Mouse (Mus musculus) cerebellum, adult 9-11 months (tissue): ENCODE measurements around the gene Cilp2.

Source experiments
- DNase-seq: peaks from one replicate; pipeline ENCODE4 v3.0.0; 2022

Cilp2 gene

GRCm38 (mm10) chr8:69887289-69888243 lies at the start of gene Cilp2:
TSS of gene Cilp2 (minus strand) at chr8:69887687.
- no peak for DNase-seq

DNA sequence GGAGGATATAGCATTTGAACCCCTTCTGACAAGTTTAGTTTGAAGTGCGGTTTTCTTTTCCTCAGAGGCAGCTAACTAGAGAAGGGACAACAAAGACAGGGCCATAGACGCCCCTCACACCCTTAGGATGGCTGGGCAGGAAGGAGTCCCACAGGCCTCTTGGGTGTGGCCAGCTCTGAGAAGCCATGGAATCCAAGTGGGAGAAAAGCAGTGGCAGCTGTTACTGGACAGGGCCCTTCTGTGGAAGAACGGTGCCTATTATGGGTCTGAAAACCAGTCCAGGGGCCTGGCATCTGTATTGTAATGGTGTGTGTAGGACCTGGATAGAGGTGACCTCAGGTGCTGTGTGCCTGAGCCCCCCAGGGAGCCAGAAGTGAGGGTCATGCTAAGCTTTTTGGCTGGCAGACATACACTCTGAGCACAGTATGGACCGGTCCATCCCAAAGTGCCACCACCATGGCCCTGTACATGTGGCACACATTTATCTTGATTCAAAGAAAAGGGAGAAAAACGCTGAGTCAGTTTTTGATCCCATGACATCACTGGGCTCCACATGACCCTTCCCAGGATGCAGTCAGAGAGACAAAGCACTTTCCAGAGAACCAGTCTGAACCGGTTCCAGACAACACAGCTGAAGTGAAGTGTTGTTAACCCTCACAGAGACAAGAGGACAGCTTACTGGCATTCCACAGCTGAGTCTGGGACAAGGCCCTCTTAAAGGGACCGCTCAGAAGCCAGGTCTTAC lies 48.7 kb upstream of the Cilp2 start:
- DNase-seq, result no peak

DNA sequence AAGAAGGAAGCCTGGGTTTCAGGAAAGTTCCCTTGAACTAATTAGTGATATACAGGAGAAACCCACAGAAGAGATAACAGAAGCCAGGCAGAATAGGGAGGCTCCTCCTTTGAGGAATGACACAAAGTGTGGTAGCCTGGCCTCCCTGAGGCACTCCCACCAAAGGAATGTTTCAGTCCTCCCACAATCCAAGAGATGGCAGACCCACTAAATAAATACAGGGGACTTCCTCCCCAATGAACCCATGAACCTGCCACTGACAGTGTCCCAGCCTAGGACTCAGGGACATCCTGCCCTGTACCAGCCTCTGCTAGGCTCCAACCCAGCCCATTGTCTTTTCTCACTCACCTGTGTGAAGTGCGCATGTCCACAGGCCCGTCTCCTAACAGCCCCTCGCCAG lies 47.9 kb upstream of the Cilp2 start:
- no peak for DNase-seq

- no peak for DNase-seq
Observed at GRCm38 (mm10) chr8:69934582-69934981, 47.1 kb upstream of the Cilp2 start.

- DNase-seq, result no peak
Observed at GRCm38 (mm10) chr8:69933811-69934210, 46.3 kb upstream of the Cilp2 start.

GRCm38 (mm10) chr8:69926901-69927300 lies 39.4 kb upstream of the Cilp2 start:
- DNase-seq, result no peak

DNA sequence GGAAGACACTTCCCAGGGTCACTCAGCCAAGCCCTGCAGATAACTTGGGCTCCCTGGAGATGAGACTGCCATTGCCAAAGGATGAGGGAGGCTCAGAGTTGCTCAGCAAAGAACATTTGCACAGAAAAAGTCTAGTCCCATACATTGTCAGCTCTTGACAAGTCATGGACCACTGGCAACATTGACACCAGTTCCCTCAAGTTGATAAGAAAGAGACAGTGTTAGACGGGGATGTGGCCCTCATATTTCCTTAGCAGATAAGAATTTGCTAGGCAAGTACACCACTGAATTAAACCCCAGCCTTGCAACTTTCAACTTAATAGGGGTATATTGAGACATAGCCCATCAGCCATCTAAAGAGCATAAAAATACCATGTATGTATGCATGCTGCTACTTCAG lies 36.5 kb upstream of the Cilp2 start:
- no peak for DNase-seq

- DNase-seq, result no peak
Observed at GRCm38 (mm10) chr8:69921141-69921540, 33.7 kb upstream of the Cilp2 start.

- no peak for DNase-seq
Observed at GRCm38 (mm10) chr8:69919876-69920662, 32.6 kb upstream of the Cilp2 start.

DNA sequence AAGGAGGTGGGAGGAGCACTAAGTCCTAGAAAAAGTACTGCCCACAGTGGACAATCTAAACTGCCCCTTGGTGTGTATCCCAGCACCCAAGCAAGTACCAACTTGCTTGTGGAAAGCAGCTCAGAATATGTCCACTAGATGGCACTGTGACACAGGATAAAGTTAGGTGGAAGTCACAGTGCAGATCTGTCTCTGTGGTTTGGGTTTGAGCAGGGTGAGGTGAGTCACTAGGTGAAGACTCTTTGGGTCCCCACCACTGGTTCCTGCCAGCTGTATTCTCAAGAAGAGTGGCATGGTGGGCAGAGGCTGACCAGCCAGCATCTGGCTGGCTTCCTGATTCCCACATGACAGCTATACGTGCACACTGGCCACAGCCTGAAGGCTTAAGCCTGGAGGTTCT lies 31.5 kb upstream of the Cilp2 start:
- DNase-seq, result peak; percentile 78

DNA sequence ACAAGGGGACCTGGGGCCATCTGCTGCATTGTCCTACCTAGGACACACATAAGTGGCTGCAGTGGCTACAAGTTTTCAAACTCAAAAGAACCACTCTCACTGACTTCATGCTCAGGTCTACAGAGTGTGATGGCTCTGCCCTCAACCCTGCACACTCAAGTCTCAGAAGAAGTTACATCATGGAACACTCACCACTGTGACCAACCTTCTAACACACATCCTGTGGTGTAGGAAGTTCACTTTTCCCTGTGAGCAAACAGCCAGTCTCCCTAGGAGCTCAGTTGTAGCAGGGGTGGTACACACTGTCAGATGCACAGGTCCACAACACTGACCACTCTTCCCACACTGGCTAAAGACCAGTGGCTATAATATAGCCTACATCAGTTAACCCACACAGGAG lies 31.0 kb upstream of the Cilp2 start:
- DNase-seq, result no peak

GRCm38 (mm10) chr8:69915748-69916147 lies 28.3 kb upstream of the Cilp2 start:
- DNase-seq, result no peak

DNA sequence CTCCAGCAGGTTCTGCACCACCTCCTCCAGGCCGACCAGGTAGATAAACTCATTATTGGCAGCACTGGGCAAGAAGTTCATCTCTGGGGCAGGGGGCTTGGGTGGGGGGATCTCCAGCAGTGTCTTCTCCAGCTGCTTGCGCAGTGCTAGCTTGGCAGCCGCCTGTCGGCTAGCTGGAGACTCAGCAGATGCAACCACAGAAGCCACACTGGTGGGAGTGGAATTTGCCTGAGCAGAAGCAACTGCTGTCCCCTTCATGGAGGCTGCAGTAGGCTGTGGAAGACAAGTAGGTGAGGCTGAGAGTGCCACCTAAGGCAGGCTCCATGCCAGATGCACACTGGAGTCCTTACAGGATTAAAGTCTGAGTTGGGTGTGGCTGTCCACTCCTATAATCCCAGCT lies 27.0 kb upstream of the Cilp2 start:
- no peak for DNase-seq

DNA sequence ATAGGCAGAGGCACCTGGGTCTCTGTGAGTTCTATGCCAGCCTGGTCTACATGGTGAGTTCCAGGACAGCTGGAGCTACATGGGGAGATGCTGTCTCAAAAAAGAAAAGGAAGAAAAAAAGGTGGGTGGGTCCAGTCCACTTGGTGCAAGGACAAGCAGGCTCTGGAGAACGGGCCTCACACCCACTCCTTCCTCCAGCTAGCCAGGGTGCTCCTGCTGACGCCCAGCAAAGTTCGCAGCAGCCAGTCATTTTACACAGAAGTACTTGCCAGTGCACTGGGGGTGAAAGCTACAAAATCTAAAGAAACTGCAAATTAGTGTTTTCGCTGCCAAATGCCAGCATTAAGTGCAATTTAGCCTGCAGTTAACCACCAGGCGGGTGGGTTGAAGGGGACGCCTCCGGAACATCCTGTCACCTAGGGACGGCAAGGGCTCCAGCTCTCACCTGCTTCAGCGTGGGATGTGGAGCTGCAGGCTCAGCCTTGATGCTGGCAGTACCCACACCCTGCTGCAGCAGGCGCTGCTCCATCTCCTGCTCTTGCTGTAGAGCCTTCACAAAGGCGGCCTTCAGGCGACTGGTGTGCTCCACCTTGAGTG lies 25.1 kb upstream of the Cilp2 start:
- no peak for DNase-seq

GRCm38 (mm10) chr8:69911917-69912316 lies 24.4 kb upstream of the Cilp2 start:
- DNase-seq, result no peak

DNA sequence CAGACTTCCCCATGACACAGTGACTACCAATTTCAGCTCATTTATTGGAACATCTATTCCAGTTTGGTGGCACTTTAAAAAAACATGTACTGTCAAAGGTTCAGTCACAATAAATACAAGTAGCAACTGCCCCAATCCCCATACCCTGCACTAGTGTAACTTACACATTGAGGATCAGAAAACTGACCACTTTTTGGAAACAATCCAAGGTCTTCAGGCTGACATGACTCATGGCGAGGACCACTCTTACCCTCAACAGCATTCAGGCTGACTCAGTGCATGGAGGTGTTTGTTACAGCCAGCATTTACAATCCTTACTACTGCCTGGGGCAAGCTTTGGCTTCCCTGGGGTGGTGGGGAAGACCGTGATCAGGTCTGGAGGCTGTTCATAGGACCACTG lies 19.6 kb upstream of the Cilp2 start:
- DNase-seq, result no peak

DNA sequence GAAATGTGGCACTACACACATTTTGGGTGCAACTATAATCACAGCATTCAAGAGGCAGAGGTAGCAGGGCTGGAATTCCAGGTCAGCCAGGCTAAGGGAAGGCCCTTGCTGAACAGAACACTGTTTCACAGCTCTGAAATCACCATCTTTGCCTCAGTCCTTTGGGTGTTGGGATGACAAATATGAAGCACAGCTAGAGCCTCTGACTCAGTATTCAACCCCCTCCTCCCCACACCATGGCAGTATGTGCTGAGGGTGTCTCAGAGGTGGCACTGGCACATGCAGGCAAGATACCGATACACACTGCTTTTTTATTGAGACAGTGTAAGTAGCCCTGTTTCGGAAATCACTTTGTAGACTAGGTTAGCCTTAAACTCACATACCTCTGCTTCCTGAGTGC lies 18.8 kb upstream of the Cilp2 start:
- DNase-seq, result no peak

GRCm38 (mm10) chr8:69904096-69904495 lies 16.6 kb upstream of the Cilp2 start:
- peak; percentile 63 for DNase-seq

DNA sequence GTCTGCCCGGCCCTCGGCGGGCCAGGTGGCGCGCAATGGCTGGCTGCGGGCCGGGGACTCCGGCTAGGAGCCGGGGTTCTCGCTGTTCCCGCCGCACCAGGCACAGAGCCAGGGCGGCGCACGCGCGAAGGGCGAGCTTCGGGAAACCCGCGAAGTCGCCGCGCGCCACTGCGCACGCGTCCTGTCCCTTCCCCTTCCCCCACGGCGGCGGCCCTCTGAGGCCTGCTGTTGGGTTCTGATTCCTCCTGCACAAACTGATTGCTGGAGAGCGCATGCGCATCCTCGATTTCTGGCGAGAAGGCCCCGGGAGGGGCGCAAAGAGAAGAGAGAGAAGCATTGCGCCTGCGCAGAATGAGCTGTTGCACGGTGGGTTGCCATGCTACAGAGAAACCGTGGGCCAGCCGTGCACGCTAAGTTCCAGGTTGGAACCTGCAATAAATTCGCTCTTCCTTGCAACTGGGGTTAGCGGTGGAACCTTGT lies 15.6 kb upstream of the Cilp2 start:
- DNase-seq, result peak; percentile 100

GRCm38 (mm10) chr8:69902163-69903062 lies 14.9 kb upstream of the Cilp2 start, which contains the start of the genes Tssk6, Ndufa13 and Yjefn3:
TSS of gene Tssk6 (plus strand) at chr8:69902184.
TSS of gene Ndufa13 (minus strand) at chr8:69902558.
TSS of gene Yjefn3 (minus strand) at chr8:69902712.
- DNase-seq, result peak; percentile 81

GRCm38 (mm10) chr8:69901484-69902162 lies 14.1 kb upstream of the Cilp2 start:
- peak; percentile 96 for DNase-seq
